Mouse (Mus musculus) midbrain, embryonic 15.5 days (tissue): Measurements from ENCODE around the gene Galr3. TPM values are rescaled to one million over a fixed set of nuclear protein-coding genes. Genes with fewer than 3 reads are reported as not detected.

ENCODE experiments used
- ATAC-seq: fragments of 200-750 bp; cut with Nextera tagmentation; replicated peaks from 2 replicates; pipeline ENCODE4 v1.8.0; 2017; ENCODE audit warnings: moderate TSS enrichment
- H3K27ac ChIP-seq: fragments of 300-500 bp; sonication (generic); 2 replicates; pipeline ENCODE4 v1.5.1; 2015; ENCODE audit warnings: mild to moderate bottlenecking, inconsistent platforms
- H3K27me3 ChIP-seq: fragments of 300-500 bp; sonication (generic); replicated peaks from 2 replicates; pipeline ENCODE4 v1.6.1; 2015; ENCODE audit warnings: inconsistent platforms
- H3K36me3 ChIP-seq: fragments of 300-500 bp; sonication (generic); replicated peaks from 2 replicates; pipeline ENCODE4 v1.6.1; 2015; ENCODE audit warnings: inconsistent platforms
- H3K4me1 ChIP-seq: fragments of 300-500 bp; sonication (generic); 2 replicates; pipeline ENCODE4 v1.6.1; 2015; ENCODE audit warnings: inconsistent platforms
- H3K4me2 ChIP-seq: fragments of 300-500 bp; sonication (generic); 2 replicates; pipeline ENCODE4 v1.6.1; 2015; ENCODE audit warnings: inconsistent platforms, mild to moderate bottlenecking, moderate library complexity
- H3K4me3 ChIP-seq: fragments of 300-500 bp; sonication (generic); 2 replicates; pipeline ENCODE4 v1.5.1; 2015; ENCODE audit warnings: mild to moderate bottlenecking, inconsistent platforms
- H3K9ac ChIP-seq: fragments of 300-500 bp; sonication (generic); 2 replicates; pipeline ENCODE4 v1.6.1; 2015; ENCODE audit warnings: mild to moderate bottlenecking, inconsistent platforms
- H3K9me3 ChIP-seq: fragments of 300-500 bp; sonication (generic); 2 replicates; pipeline ENCODE4 v1.6.1; 2016; ENCODE audit warnings: inconsistent platforms
- WGBS: fragments of 180-500 bp; shearing (Covaris S2); methylation state at CpG from one replicate; pipeline ENCODE4 v1.1.7; 2015; ENCODE audit warnings: mixed read lengths; 5-methylcytosine and 5-hydroxymethylcytosine counted together
- polyA plus RNA-seq: library from polyadenylated mRNA; unstranded; fragments of >200 nt; fragmentation: Nextera tagmentation; extraction: Ambion mirVana; gene quantifications from 2 replicates; pipeline ENCODE4 v1.2.1, GENCODE M21; 2015

The Galr3 gene
- polyA plus RNA-seq, 1 experiment from 2014 or later: not detected

DNA sequence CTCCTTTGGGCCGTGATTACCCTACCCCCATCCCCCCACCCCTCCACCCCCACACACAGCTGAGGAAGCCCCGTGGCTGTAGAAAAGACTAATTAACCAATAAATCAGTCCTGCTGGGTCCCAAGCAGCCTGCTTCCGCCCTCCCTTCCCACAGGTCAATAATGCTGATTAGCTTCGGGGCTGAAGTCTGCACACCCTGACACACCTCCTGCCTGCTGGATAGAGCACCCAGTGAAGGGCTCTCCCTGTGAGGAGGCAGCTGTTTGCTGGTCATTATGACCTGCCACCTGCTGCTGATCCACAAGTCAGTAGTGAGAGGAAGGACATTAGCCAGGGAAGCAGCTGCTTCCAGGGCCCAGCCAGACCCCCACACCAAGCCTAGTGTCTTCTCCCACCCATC, 3.2 kb downstream of the Galr3 start:
- peaks cover 43% of the 10 kb centered on the region for H3K27me3 ChIP-seq
- H3K4me1 ChIP-seq: peaks cover 27% of the 10 kb centered on the region
- no peaks in the 10 kb centered on the region for H3K9me3 ChIP-seq
- H3K27ac ChIP-seq: no peak overlapping the region
- WGBS: 9% methylated on average over 4 of the region's 4 CpGs
- H3K4me2 ChIP-seq: no peak overlapping the region
- no peak overlapping the region for H3K4me3 ChIP-seq
- ATAC-seq: no peak
- H3K9ac ChIP-seq: no peak overlapping the region
- no peaks in the 10 kb centered on the region for H3K36me3 ChIP-seq

DNA sequence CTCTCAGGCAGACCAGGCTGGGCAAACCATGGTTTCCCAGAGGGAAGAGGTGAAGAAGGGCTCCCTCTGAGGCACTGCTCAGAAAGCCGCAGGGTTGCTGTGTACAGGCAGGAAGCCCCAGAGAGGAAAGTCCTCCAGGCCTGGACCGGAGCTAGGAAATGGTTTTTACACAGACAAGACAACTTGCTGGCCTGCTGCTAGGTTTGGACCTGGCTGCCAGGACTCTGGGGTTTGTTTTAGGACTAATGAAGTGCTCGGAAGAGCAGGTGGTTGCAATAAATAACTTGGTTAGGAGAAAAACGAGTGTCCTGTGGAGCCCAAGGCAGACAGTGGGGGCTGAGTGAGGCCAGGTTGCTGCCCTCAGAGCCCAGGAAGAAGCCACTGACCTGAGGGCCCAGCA, 6.5 kb downstream of the Galr3 start:
- H3K27me3 ChIP-seq: peaks cover 12% of the 10 kb centered on the region
- H3K36me3 ChIP-seq: no peaks in the 10 kb centered on the region; the same call in 1 of the 2 replicates
- H3K9ac ChIP-seq: no peak overlapping the region
- H3K4me2 ChIP-seq: no peak overlapping the region
- peaks cover 4% of the 10 kb centered on the region; the same call in 1 of the 2 replicates for H3K4me1 ChIP-seq
- no peak overlapping the region for H3K27ac ChIP-seq
- no peak overlapping the region for H3K4me3 ChIP-seq
- ATAC-seq: no peak
- no peaks in the 10 kb centered on the region for H3K9me3 ChIP-seq
- 65% methylated on average over 4 of the region's 4 CpGs for WGBS

DNA sequence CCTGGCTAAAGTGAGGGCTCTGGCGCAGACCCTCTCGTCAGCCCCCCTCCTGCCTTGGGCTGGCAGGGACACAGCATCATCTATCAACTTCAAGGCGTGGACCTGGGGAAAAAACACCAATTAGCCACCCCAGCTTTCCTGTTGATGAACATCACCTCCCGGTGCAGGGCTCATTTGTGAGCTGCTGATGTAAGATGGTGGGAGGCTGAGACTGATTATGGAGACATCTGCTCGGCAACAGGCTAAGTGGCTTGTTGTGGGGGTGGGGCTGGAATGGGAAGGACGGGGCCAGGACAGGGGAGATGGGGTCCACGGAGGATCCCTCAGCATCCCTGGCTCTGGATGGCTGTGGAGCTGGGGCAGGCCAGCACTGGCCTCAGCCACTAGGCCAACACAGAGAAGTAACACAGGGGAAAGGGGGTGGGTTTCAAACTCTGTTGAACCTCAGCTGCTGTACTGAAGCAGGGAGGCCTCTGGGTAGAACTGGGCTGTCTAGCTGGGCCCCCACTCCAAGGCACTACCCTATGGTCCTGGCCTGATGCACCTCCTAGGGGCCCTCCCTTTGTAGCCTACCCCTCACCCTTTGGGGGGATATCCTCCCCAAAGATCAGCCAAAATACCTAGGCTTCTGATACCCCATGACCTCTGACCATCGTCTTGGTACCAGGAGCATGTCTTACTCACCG, 8.6 kb downstream of the Galr3 start:
- H3K36me3 ChIP-seq: peaks cover 16% of the 10 kb centered on the region
- ATAC-seq: no peak
- no peaks in the 10 kb centered on the region for H3K9me3 ChIP-seq
- no peak overlapping the region for H3K27ac ChIP-seq
- no peaks in the 10 kb centered on the region for H3K27me3 ChIP-seq
- no peak overlapping the region for H3K9ac ChIP-seq
- no peak overlapping the region for H3K4me3 ChIP-seq
- H3K4me2 ChIP-seq: no peak overlapping the region
- 67% methylated on average over 9 of the region's 9 CpGs for WGBS
- H3K4me1 ChIP-seq: no peaks in the 10 kb centered on the region

DNA sequence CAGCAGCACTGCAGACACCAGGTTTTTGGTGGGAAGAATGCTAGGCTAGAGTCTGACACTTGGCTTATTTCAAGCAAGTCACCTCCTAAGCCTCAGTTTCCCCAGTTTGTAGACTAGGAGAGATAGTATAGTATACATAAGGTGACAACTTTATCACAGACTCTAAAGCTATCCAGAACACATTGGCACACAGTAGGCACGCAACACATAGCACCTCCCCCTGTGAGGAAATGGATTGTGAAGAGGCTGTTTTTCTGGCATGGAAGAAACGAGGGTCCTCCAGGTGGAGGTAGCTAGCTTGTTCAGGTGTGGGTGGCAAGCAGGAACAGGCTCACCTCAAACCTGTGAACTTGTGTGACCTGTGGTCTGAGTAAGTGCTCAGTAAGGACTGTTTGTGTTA, 9.3 kb downstream of the Galr3 start:
- no peaks in the 10 kb centered on the region for H3K27me3 ChIP-seq
- H3K9me3 ChIP-seq: no peaks in the 10 kb centered on the region
- no peak overlapping the region for H3K4me2 ChIP-seq
- ATAC-seq: no peak
- H3K4me3 ChIP-seq: no peak overlapping the region
- H3K9ac ChIP-seq: no peak overlapping the region
- H3K4me1 ChIP-seq: no peaks in the 10 kb centered on the region
- WGBS: 87% methylated on average over 2 of the region's 2 CpGs
- H3K27ac ChIP-seq: no peak overlapping the region
- H3K36me3 ChIP-seq: peaks cover 22% of the 10 kb centered on the region

DNA sequence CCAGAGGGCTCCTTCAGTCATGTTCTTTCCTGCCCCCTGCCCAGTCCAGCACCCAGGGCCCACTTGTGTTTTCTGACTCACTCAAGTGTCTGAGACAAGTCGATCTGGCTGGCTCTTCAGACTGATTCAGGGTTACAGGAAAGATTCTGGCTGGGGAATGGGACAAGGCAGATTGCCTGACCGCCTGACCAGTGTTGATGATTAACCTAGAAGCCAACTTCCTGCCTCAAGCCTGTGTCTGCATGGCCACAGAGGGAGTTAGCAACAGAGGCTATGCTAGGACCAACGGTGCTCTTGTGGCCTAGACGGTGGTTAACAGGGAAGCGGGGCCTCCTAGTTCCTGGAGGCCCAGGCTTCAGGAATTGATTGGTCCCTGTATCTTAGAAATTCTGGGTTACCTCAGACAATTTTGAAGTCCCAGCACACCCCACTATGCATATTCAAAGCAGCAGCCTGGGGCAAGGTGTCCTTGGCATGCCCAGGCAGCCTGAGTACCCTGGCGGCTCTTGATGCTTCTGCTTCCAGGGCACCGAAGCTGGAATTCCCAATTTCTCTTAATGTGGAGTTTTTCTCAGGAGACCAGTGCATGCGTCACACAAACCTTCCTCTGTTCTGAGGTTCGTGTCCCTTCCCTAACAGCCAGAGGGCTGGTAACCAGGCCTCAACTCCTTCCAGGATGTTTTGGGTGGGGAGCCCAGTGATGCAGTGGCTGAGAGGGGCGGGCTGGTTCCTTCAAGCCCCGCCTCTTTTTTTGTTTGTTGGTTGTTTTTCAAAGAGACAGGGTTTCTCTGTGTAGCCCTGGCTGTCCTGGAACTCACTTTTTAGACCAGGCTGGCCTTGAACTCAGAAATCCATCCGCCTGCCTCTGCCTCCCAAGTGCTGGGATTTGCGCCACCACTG, 10.0 kb downstream of the Galr3 start:
- no peak overlapping the region for H3K9ac ChIP-seq
- peaks cover 27% of the 10 kb centered on the region for H3K36me3 ChIP-seq
- no peak for ATAC-seq
- no peak overlapping the region for H3K4me3 ChIP-seq
- 81% methylated on average over 13 of the region's 13 CpGs for WGBS
- H3K4me1 ChIP-seq: no peaks in the 10 kb centered on the region
- no peaks in the 10 kb centered on the region for H3K9me3 ChIP-seq
- H3K4me2 ChIP-seq: no peak overlapping the region
- H3K27me3 ChIP-seq: no peaks in the 10 kb centered on the region
- H3K27ac ChIP-seq: no peak overlapping the region

DNA sequence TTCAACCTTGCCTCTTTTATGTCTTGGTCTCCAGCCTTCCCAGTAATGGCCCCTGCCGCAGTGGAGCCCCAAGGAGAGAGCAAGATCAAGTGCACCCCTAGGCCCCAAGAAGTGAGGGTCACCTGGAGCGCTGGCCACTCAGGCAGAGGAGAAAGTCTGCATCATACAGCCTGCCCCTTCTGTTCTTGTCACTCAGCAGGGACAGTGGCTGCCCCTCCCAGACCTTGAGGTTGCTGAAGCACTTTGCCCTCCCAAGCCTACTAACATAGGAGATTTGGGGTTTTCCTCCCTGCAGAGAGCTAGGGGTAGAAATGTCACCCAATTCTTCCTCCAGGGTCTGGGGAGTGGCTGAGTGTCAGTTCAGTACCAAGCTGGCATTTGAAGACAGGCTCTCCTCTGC, 10.7 kb downstream of the Galr3 start:
- Histone ChIP-seq H3K9ac (no peak overlapping the region), H3K9me3 (no peaks in the 10 kb centered on the region), H3K27me3 (no peaks in the 10 kb centered on the region), H3K4me1 (no peaks in the 10 kb centered on the region), H3K27ac (no peak overlapping the region), H3K4me2 (no peak overlapping the region), H3K4me3 (no peak overlapping the region), H3K36me3 (peaks cover 31% of the 10 kb centered on the region)
- WGBS: 81% methylated on average over 2 of the region's 2 CpGs
- no peak for ATAC-seq

DNA sequence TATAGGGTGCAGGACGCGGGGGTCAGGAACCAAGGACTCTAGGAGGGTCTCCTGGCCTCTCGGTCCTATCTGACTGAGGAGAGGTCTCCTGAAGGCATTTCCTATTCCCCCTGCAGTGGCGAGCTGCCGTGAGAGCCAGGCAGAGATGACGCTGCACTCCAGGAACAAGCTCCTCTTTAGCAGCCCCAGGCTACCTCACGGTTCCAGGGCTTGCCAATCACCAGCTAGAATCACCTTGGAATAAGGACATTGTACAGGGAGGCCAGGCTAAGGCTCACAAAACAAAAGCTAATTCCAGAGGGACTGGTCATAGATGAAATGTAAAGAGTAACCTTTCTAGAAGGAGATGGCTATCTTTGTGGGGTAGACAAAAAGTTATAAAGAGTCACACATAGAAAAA, 14.9 kb downstream of the Galr3 start:
- peaks cover 41% of the 10 kb centered on the region for H3K36me3 ChIP-seq
- peaks cover 9% of the 10 kb centered on the region for H3K4me1 ChIP-seq
- no peak overlapping the region for H3K9ac ChIP-seq
- ATAC-seq: no peak
- no peak overlapping the region for H3K4me2 ChIP-seq
- no peaks in the 10 kb centered on the region for H3K27me3 ChIP-seq
- 95% methylated on average over 7 of the region's 7 CpGs for WGBS
- H3K9me3 ChIP-seq: no peaks in the 10 kb centered on the region
- no peak overlapping the region for H3K4me3 ChIP-seq
- H3K27ac ChIP-seq: no peak overlapping the region

DNA sequence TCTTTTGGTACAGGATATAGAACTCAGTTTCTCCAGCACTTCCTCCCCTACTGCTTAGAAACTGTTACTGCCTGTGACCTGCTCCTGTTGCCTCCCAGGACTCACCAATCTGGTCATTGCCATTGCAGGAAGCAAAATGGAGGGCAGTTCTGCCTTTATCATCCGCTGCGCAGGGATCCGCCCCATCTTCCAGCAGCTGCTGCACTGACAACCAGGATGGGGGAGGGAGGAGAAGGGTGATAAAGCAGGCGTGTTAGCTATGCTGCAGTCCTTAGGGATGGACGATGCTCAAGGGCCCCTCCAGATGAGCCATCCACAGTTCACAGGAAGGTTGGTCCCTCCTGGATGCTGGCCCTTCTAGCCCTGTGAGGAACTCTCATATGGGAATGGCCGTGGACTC, 16.2 kb downstream of the Galr3 start:
- 94% methylated on average over 6 of the region's 6 CpGs for WGBS
- Histone ChIP-seq H3K4me2 (no peak overlapping the region), H3K36me3 (peaks cover 41% of the 10 kb centered on the region), H3K9me3 (no peaks in the 10 kb centered on the region), H3K4me1 (peaks cover 15% of the 10 kb centered on the region), H3K27ac (no peak overlapping the region), H3K27me3 (no peaks in the 10 kb centered on the region), H3K9ac (no peak overlapping the region), H3K4me3 (no peak overlapping the region)
- no peak for ATAC-seq

DNA sequence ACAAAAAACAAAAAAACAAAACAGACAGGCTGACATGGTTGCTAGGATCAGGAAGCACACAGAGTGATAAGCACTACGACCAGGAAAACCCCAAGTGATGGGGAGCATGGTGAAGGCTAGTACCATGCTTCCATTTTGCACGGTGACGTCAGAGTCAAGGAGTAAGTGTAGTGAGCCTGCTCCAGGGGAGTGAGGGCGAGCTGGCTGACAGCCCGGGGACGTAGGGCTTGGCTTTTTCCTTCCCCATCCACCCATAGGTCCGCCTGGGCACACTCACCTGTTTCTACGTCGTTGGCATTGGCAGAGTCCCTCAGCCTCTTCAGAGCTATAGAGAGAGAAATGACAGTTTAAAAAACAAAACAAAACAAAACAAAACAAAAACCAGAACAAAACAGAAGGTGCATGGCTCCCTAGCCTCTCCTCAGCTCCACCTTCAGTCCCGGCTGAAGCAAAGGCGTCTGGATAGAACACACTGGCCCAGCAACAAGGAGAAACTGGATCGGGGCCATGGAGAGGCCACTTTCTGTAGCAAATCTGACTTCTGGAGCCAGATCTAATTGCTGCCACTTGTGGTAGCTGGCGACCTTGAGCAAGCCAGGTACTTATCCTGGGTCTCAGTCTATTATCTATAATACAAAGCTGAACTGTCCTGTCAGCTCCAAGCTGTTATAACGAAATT, 19.3 kb downstream of the Galr3 start:
- Histone ChIP-seq H3K4me1 (peaks cover 22% of the 10 kb centered on the region), H3K27me3 (no peaks in the 10 kb centered on the region), H3K9ac (no peak overlapping the region), H3K4me2 (no peak overlapping the region), H3K4me3 (no peak overlapping the region), H3K27ac (no peak overlapping the region), H3K9me3 (no peaks in the 10 kb centered on the region), H3K36me3 (peaks cover 18% of the 10 kb centered on the region)
- no peak for ATAC-seq
- WGBS: 83% methylated on average over 14 of the region's 14 CpGs

DNA sequence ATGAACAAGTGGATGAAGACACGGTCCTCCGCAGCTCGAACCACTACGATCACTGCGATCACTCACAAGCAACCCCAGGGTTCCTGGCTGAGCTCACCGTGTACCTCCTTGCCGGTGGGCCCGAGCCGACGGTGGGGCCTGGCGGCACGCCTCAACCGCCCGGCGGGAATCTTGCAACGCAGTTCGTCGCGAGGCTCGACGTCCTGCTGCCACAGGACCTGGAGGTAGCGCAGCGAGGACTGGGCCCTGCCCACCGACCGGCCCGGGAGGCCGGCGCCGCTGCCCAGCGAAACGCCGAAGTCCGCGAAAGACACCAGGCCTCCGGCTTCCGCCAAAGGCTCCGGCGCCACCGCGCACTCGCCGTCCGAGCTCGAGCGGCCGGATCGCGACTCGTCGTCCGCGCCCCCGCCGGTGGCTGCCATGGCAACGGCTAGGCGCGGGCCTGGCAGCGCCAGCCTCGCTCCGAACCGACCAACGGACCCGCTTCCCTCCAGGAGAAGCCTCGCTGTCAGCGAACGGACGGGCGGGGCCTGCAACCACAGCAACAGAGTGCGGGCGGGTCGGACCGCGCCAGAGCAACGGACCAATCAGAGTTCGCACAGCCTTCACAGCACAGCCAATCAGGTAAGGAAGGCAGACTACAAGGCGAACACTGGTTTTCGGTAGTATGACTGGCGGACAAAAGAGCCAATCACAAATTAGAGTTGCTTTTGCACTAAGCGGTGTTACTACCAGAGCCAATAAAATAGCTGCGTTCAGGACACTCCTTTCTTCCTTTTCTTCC, 20.9 kb downstream of the Galr3 start, which contains the start of gene Ankrd54:
Gene Ankrd54 (minus strand): TSS at position 518 of the 784 bp plus-strand sequence.
- H3K9ac ChIP-seq: peak within 1 kb of the TSS; percentile 92
- H3K9me3 ChIP-seq: no peaks in the 10 kb centered on the region
- ATAC-seq: peak; percentile 100
- peaks cover 10% of the 10 kb centered on the region; the same call in 1 of the 2 replicates for H3K36me3 ChIP-seq
- peak within 1 kb of the TSS; percentile 99 for H3K4me3 ChIP-seq
- peak within 1 kb of the TSS; percentile 86 for H3K27ac ChIP-seq
- H3K4me1 ChIP-seq: peaks cover 22% of the 10 kb centered on the region
- under 1% methylated on average over 80 of the region's 80 CpGs for WGBS
- peak within 1 kb of the TSS; percentile 64 for H3K4me2 ChIP-seq
- H3K27me3 ChIP-seq: no peaks in the 10 kb centered on the region

DNA sequence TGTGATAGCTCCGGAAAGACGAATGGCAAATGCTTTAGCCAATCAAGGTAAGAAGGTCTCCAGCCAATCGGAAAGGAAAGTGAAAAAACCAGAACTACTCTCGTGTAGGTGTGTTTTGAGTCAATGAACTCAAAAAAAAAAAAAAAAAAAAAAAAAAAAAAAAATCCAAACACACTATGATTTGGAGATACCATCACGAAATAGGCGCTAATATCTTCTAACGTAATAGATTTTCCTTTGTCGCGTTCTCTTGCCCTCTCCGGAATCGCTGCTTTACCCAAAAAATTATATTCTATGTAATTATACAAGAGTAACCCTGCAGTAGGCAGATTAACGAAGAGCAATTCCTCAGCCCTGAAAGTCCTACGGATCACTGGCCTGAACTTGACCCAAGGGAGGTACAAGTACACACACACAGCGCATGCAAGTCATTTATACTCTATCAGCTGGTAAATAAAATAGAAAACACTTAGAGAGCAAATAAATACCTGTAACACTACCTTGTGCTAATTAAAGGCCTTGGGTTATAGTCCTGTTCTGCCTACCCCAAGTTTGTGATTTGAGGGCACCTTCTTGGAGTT, 21.6 kb downstream of the Galr3 start:
- no peak for ATAC-seq
- Histone ChIP-seq H3K27me3 (no peaks in the 10 kb centered on the region), H3K9ac (no peak overlapping the region), H3K27ac (peak overlapping the region; percentile 49), H3K36me3 (peaks cover 6% of the 10 kb centered on the region; the same call in 1 of the 2 replicates), H3K9me3 (no peaks in the 10 kb centered on the region), H3K4me1 (peaks cover 22% of the 10 kb centered on the region), H3K4me3 (peak overlapping the region; percentile 26), H3K4me2 (peak overlapping the region; percentile 48)
- WGBS: 11% methylated on average over 14 of the region's 14 CpGs
